Mouse (Mus musculus) hindbrain, postnatal 0 days (tissue): ENCODE data around the gene Atf3. TPM values are rescaled to one million over a fixed set of nuclear protein-coding genes. Genes with fewer than 3 reads are reported as not detected.
A peak's percentile ranks its signal among the peaks of the same experiment; 100 is the strongest.

ENCODE experiments used
- ATAC-seq: fragments of 200-750 bp; cut with Nextera tagmentation; 2 replicates; pipeline ENCODE4 v1.8.0; 2017; ENCODE audit warnings: mild to moderate bottlenecking, moderate TSS enrichment, moderate library complexity
- DNase-seq: peaks from one replicate; pipeline ENCODE4 v3.0.0-alpha.2; 2015; ENCODE audit warnings: low spot score
- H3K27ac ChIP-seq: fragments of 300-500 bp; sonication (generic); 2 replicates; pipeline ENCODE4 v1.5.1; 2014; ENCODE audit warnings: mild to moderate bottlenecking
- H3K27me3 ChIP-seq: fragments of 300-500 bp; sonication (generic); 2 replicates; pipeline ENCODE4 v1.6.1; 2014; ENCODE audit warnings: low read length, mixed read lengths; ENCODE audit not compliant: insufficient read depth
- H3K36me3 ChIP-seq: fragments of 300-500 bp; sonication (generic); 2 replicates; pipeline ENCODE4 v1.6.1; 2014; ENCODE audit warnings: low read length, mixed read lengths; ENCODE audit not compliant: insufficient read depth
- H3K4me1 ChIP-seq: fragments of 300-500 bp; sonication (generic); 2 replicates; pipeline ENCODE4 v1.6.1; 2014; ENCODE audit warnings: antibody characterized with exemption, low read length, mixed read lengths; ENCODE audit not compliant: insufficient read depth
- H3K4me2 ChIP-seq: fragments of 300-500 bp; sonication (generic); 2 replicates; pipeline ENCODE4 v1.6.1; 2014; ENCODE audit warnings: low read depth, mild to moderate bottlenecking, low read length, moderate library complexity, mixed read lengths
- H3K4me3 ChIP-seq: fragments of 300-500 bp; sonication (generic); 2 replicates; pipeline ENCODE4 v1.5.1; 2014; ENCODE audit warnings: low read length
- H3K9ac ChIP-seq: fragments of 300-500 bp; sonication (generic); replicated peaks from 2 replicates; pipeline ENCODE4 v1.6.1; 2014; ENCODE audit warnings: mild to moderate bottlenecking, low read length, moderate library complexity, mixed read lengths
- H3K9me3 ChIP-seq: fragments of 300-500 bp; sonication (generic); 2 replicates; pipeline ENCODE4 v1.6.1; 2016; ENCODE audit warnings: low read length, mixed read lengths
- CTCF ChIP-seq: IDR thresholded peaks from 2 replicates; pipeline ENCODE4 v1.5.1; 2016; ENCODE audit warnings: antibody characterized with exemption, control low read depth, low read depth
- WGBS: fragments of 180-500 bp; shearing (Covaris S2); extraction: QIAGEN DNeasy Blood & Tissue Kit; methylation state at CpG from one replicate; pipeline ENCODE4 v1.1.7; 2014; 5-methylcytosine and 5-hydroxymethylcytosine counted together
- polyA plus RNA-seq: library from polyadenylated mRNA; unstranded; fragments of >200 nt; fragmentation: Nextera tagmentation; extraction: Ambion mirVana; gene quantifications from 2 replicates; pipeline ENCODE4 v1.2.1, GENCODE M21; 2015
- total RNA-seq: library from RNA; depleted of rRNA; stranded (reverse); fragments of >200 nt; gene quantifications from 2 replicates; pipeline ENCODE4 v1.2.3, GENCODE M21; 2014

Gene Atf3
- total and polyA plus RNA-seq, 2 experiments from 2014 or later: 1.6 to 1.8 TPM

- Histone ChIP-seq H3K9ac (no peak overlapping the region), H3K4me1 (no peaks in the 10 kb centered on the region), H3K4me3 (no peak overlapping the region), H3K4me2 (no peak overlapping the region), H3K27me3 (no peaks in the 10 kb centered on the region), H3K36me3 (no peaks in the 10 kb centered on the region), H3K27ac (no peak overlapping the region), H3K9me3 (no peaks in the 10 kb centered on the region)
- DNase-seq (no peak), ATAC-seq (no peak)
- no peak for TF ChIP-seq CTCF
- 93% methylated on average over 4 of the region's 4 CpGs for WGBS
These were observed 17.0 kb upstream of the Atf3 start for GRCm38 (mm10) chr1:191234837-191235236.

- Histone ChIP-seq H3K27ac (no peak overlapping the region), H3K4me2 (no peak overlapping the region), H3K9ac (no peak overlapping the region), H3K9me3 (no peaks in the 10 kb centered on the region), H3K36me3 (no peaks in the 10 kb centered on the region), H3K4me1 (no peaks in the 10 kb centered on the region), H3K4me3 (no peak overlapping the region), H3K27me3 (no peaks in the 10 kb centered on the region)
- no peak for ATAC-seq
- WGBS: 78% methylated on average over 6 of the region's 6 CpGs
- DNase-seq: no peak
- no peak for TF ChIP-seq CTCF
These were observed 12.6 kb upstream of the Atf3 start for GRCm38 (mm10) chr1:191230355-191230931.

- Histone ChIP-seq H3K36me3 (no peaks in the 10 kb centered on the region), H3K27ac (no peak overlapping the region), H3K4me3 (no peak overlapping the region), H3K9ac (no peak overlapping the region), H3K4me1 (peaks cover 9% of the 10 kb centered on the region; the same call in 1 of the 2 replicates), H3K9me3 (no peaks in the 10 kb centered on the region), H3K4me2 (no peak overlapping the region), H3K27me3 (no peaks in the 10 kb centered on the region)
- DNase-seq (no peak), ATAC-seq (no peak)
- no peak for TF ChIP-seq CTCF
- 85% methylated on average over 2 of the region's 2 CpGs for WGBS
These were observed 8.7 kb upstream of the Atf3 start for GRCm38 (mm10) chr1:191226570-191226969.

GRCm38 (mm10) chr1:191225771-191226170 lies 7.9 kb upstream of the Atf3 start:
- H3K9ac ChIP-seq: no peak overlapping the region
- H3K9me3 ChIP-seq: no peaks in the 10 kb centered on the region
- no peaks in the 10 kb centered on the region for H3K36me3 ChIP-seq
- H3K4me1 ChIP-seq: peaks cover 9% of the 10 kb centered on the region; the same call in 1 of the 2 replicates
- no peak overlapping the region for H3K27ac ChIP-seq
- no peak overlapping the region for H3K4me3 ChIP-seq
- ATAC-seq (no peak), DNase-seq (no peak)
- H3K4me2 ChIP-seq: no peak overlapping the region
- WGBS: 92% methylated on average over 2 of the region's 2 CpGs
- TF ChIP-seq CTCF: no peak
- H3K27me3 ChIP-seq: no peaks in the 10 kb centered on the region

GRCm38 (mm10) chr1:191224981-191225703 lies 7.3 kb upstream of the Atf3 start:
- no peak for TF ChIP-seq CTCF
- Histone ChIP-seq H3K4me3 (peak overlapping the region; percentile 89), H3K27me3 (no peaks in the 10 kb centered on the region), H3K4me2 (peak overlapping the region; percentile 99), H3K4me1 (peaks cover 9% of the 10 kb centered on the region; the same call in 1 of the 2 replicates), H3K36me3 (no peaks in the 10 kb centered on the region), H3K9me3 (no peaks in the 10 kb centered on the region), H3K9ac (peak overlapping the region; percentile 76), H3K27ac (peak overlapping the region; percentile 75; the same call in 1 of the 2 replicates)
- 49% methylated on average over 9 of the region's 9 CpGs for WGBS
- peak; percentile 3; the same call in 1 of the 2 replicates for ATAC-seq
- DNase-seq: no peak

- Histone ChIP-seq H3K36me3 (no peaks in the 10 kb centered on the region), H3K27me3 (no peaks in the 10 kb centered on the region), H3K4me1 (peaks cover 9% of the 10 kb centered on the region; the same call in 1 of the 2 replicates), H3K9me3 (no peaks in the 10 kb centered on the region), H3K9ac (peak overlapping the region; percentile 76), H3K4me2 (peak overlapping the region; percentile 99), H3K27ac (peak overlapping the region; percentile 75), H3K4me3 (peak overlapping the region; percentile 89)
- ATAC-seq: peak; percentile 93
- no peak; the same call in 1 of the 2 replicates for TF ChIP-seq CTCF
- WGBS: 2% methylated on average over 57 of the region's 57 CpGs
- DNase-seq: peak; percentile 97
These were observed 6.6 kb upstream of the Atf3 start for GRCm38 (mm10) chr1:191224302-191224980.
